Mouse (Mus musculus) myocyte (in vitro differentiated cells): ENCODE data around the gene Tmem54. TPM values are rescaled to one million over a fixed set of nuclear protein-coding genes. Genes with fewer than 3 reads are reported as not detected.

Source experiments
- H3K27me3 ChIP-seq: one replicate; pipeline ENCODE4 v1.6.1; 2011; ENCODE audit not compliant: control insufficient read depth, insufficient read depth, insufficient read length
- H3K36me3 ChIP-seq: one replicate; pipeline ENCODE4 v1.6.1; 2011; ENCODE audit not compliant: control insufficient read depth, insufficient read depth
- H3K4me2 ChIP-seq: one replicate; pipeline ENCODE4 v1.6.1; 2011; ENCODE audit warnings: low read depth, control low read depth
- H3K4me3 ChIP-seq: one replicate; pipeline ENCODE4 v1.5.1; 2011; ENCODE audit warnings: mild to moderate bottlenecking, control low read depth, moderate library complexity
- H3K79me2 ChIP-seq: one replicate; pipeline ENCODE4 v1.6.1; 2011; ENCODE audit not compliant: control insufficient read depth, insufficient read depth
- H3ac ChIP-seq: one replicate; pipeline ENCODE4 v1.6.1; 2011; ENCODE audit not compliant: control insufficient read depth, insufficient read length
- CEBPB ChIP-seq: IDR thresholded peaks from 2 replicates; pipeline ENCODE4 v1.6.1; 2011; ENCODE audit warnings: mild to moderate bottlenecking, moderate library complexity; ENCODE audit not compliant: poor library complexity, insufficient read depth, severe bottlenecking
- E2F4 ChIP-seq: IDR thresholded peaks from one replicate; pipeline ENCODE4 v1.6.1; 2011; ENCODE audit warnings: mild to moderate bottlenecking, control low read depth, moderate library complexity; ENCODE audit not compliant: insufficient read depth
- MAX ChIP-seq: IDR thresholded peaks from one replicate; pipeline ENCODE4 v1.6.1; 2011; ENCODE audit warnings: low read depth, mild to moderate bottlenecking, control low read depth
- MYOD1 ChIP-seq, 3 experiments: IDR thresholded peaks; one replicate each; pipeline ENCODE4 v1.6.1; 2011; ENCODE audit warnings: control low read depth in 2 of 3, low read depth in 2 of 3, mild to moderate bottlenecking in 2 of 3, moderate library complexity in 1 of 3; ENCODE audit not compliant: insufficient read length in 2 of 3, control insufficient read depth in 1 of 3
- MYOG ChIP-seq, 3 experiments: IDR thresholded peaks; one replicate each; pipeline ENCODE4 v1.6.1; 2011; ENCODE audit warnings: control low read depth in 2 of 3, low read depth in 2 of 3, mild to moderate bottlenecking in 2 of 3; ENCODE audit not compliant: insufficient read length in 2 of 3, control insufficient read depth in 1 of 3, insufficient read depth in 1 of 3
- POLR2A ChIP-seq: IDR thresholded peaks from one replicate; pipeline ENCODE4 v1.6.1; 2011; ENCODE audit warnings: low read depth, mild to moderate bottlenecking, control low read depth, moderate library complexity; ENCODE audit not compliant: insufficient read length
- POLR2AphosphoS2 ChIP-seq: IDR thresholded peaks from one replicate; pipeline ENCODE4 v1.6.1; 2011; ENCODE audit warnings: low read depth, control low read depth; ENCODE audit not compliant: insufficient read length
- REST ChIP-seq: IDR thresholded peaks from one replicate; pipeline ENCODE4 v1.6.1; 2011; ENCODE audit warnings: mild to moderate bottlenecking, control low read depth, moderate library complexity; ENCODE audit not compliant: insufficient read depth, insufficient read length
- SRF ChIP-seq: IDR thresholded peaks from one replicate; pipeline ENCODE4 v1.6.1; 2011; ENCODE audit warnings: low read depth; ENCODE audit not compliant: control insufficient read depth, insufficient read length
- TCF12 ChIP-seq: IDR thresholded peaks from one replicate; pipeline ENCODE4 v1.6.1; 2011; ENCODE audit warnings: mild to moderate bottlenecking, control low read depth; ENCODE audit not compliant: poor library complexity, insufficient read depth, severe bottlenecking
- TCF3 ChIP-seq: IDR thresholded peaks from one replicate; pipeline ENCODE4 v1.6.1; 2011; ENCODE audit warnings: low read depth, control low read depth; ENCODE audit not compliant: insufficient read length
- USF1 ChIP-seq: IDR thresholded peaks from one replicate; pipeline ENCODE4 v1.6.1; 2011; ENCODE audit warnings: low read depth, mild to moderate bottlenecking, control low read depth, moderate library complexity
- polyA plus RNA-seq: library from polyadenylated mRNA; unstranded; fragments of >200 nt; fragmentation: generic; extraction: Trizol; gene quantifications from one replicate; pipeline ENCODE4 v1.2.1, GENCODE M21; 2012; ENCODE audit warnings: missing spikeins

Gene Tmem54
- polyA plus RNA-seq, 1 experiment, result 0.41 TPM

- Histone ChIP-seq H3ac (no peak overlapping the region), H3K4me2 (no peak overlapping the region), H3K4me3 (no peak overlapping the region), H3K79me2 (no peaks in the 10 kb centered on the region), H3K27me3 (no peaks in the 10 kb centered on the region), H3K36me3 (peaks cover 27% of the 10 kb centered on the region)
- TF ChIP-seq TCF3 (no peak), MYOD1 (IDR thresholded peaks at IDR 0.05; ENCODE audit: control insufficient read depth in 1 of 3, insufficient read length in 2 of 3, low read depth in 2 of 3) (no peak), MYOG (IDR thresholded peaks at IDR 0.05; ENCODE audit: control insufficient read depth in 1 of 3, insufficient read depth in 1 of 3, insufficient read length in 2 of 3, low read depth in 2 of 3) (no peak), TCF12 (no peak), SRF (no peak), POLR2AphosphoS2 (no peak), REST (no peak), POLR2A (no peak), E2F4 (no peak), USF1 (no peak), MAX (no peak), CEBPB (no peak)
Observed at GRCm38 (mm10) chr4:129157541-129157940, 52.2 kb downstream of the Tmem54 start.

GRCm38 (mm10) chr4:129158549-129158948 is 53.2 kb downstream of the Tmem54 start:
- no peaks in the 10 kb centered on the region for H3K27me3 ChIP-seq
- H3ac ChIP-seq, result no peak overlapping the region
- no peak overlapping the region for H3K4me3 ChIP-seq
- no peaks in the 10 kb centered on the region for H3K79me2 ChIP-seq
- no peak overlapping the region for H3K4me2 ChIP-seq
- peaks cover 20% of the 10 kb centered on the region for H3K36me3 ChIP-seq
- TF ChIP-seq POLR2A, result no peak
- TF ChIP-seq POLR2AphosphoS2, result no peak
- no peak for TF ChIP-seq TCF12
- no peak for TF ChIP-seq SRF
- TF ChIP-seq REST, result no peak
- no peak for TF ChIP-seq CEBPB
- TF ChIP-seq USF1, result no peak
- TF ChIP-seq TCF3, result no peak
- TF ChIP-seq MYOD1 (IDR thresholded peaks at IDR 0.05; ENCODE audit: control insufficient read depth in 1 of 3, insufficient read length in 2 of 3, low read depth in 2 of 3), result no peak
- no peak for TF ChIP-seq E2F4

GRCm38 (mm10) chr4:129161076-129161475 is 55.7 kb downstream of the Tmem54 start:
- Histone ChIP-seq H3K79me2 (no peaks in the 10 kb centered on the region), H3K36me3 (peaks cover 22% of the 10 kb centered on the region), H3K4me3 (no peak overlapping the region), H3K27me3 (no peaks in the 10 kb centered on the region), H3K4me2 (no peak overlapping the region), H3ac (no peak overlapping the region)
- TF ChIP-seq TCF12 (no peak), POLR2A (no peak), TCF3 (no peak), SRF (no peak), MYOG (IDR thresholded peaks at IDR 0.05; ENCODE audit: control insufficient read depth in 1 of 3, insufficient read depth in 1 of 3, insufficient read length in 2 of 3, low read depth in 2 of 3) (no peak), E2F4 (no peak), MAX (no peak), MYOD1 (IDR thresholded peaks at IDR 0.05; ENCODE audit: control insufficient read depth in 1 of 3, insufficient read length in 2 of 3, low read depth in 2 of 3) (no peak), CEBPB (no peak), USF1 (no peak), REST (no peak), POLR2AphosphoS2 (no peak)

Other genes with a start within 250 kb of the Tmem54 start
- 0.65 TPM for gene Trim62, start 222.0 kb upstream of the Tmem54 start, polyA plus RNA-seq
- gene Azin2, start 143.1 kb upstream of the Tmem54 start, polyA plus RNA-seq, result 17.4 TPM
- gene Ak2, start 113.6 kb upstream of the Tmem54 start, polyA plus RNA-seq, result 83.0 TPM
- 49.3 TPM for gene Rnf19b, start 47.3 kb upstream of the Tmem54 start, polyA plus RNA-seq
- 0.12 TPM for gene Hpca, start 16.5 kb downstream of the Tmem54 start, polyA plus RNA-seq
- 41.3 TPM for gene Fndc5, start 31.5 kb downstream of the Tmem54 start, polyA plus RNA-seq
- gene S100pbp, start 84.2 kb downstream of the Tmem54 start, polyA plus RNA-seq, result 7.8 TPM
- 183 TPM for gene Yars, start 84.2 kb downstream of the Tmem54 start, polyA plus RNA-seq
- gene C77080, start 155.9 kb downstream of the Tmem54 start, polyA plus RNA-seq, result 25.4 TPM
- 51.1 TPM for gene Sync, start 182.1 kb downstream of the Tmem54 start, polyA plus RNA-seq
- gene Rbbp4, start 229.8 kb downstream of the Tmem54 start, polyA plus RNA-seq, result 137 TPM
- 34.5 TPM for gene Zbtb8os, start 230.1 kb downstream of the Tmem54 start, polyA plus RNA-seq